Mouse (Mus musculus) cerebellum, adult 18-20 months (tissue): ENCODE measurements around the gene Epp13.
"Not testable (repeated sequence)": the region's sequence is repeated elsewhere in the genome, so short reads cannot be mapped to it uniquely, and the experiment has no call there.

ENCODE experiments used
- DNase-seq, 2 experiments: peaks; one replicate each; pipeline ENCODE4 v3.0.0; 2021

The Epp13 gene

GRCm38 (mm10) chr7:6252410-6252809 lies at the start of gene Epp13:
Epp13 (plus strand) TSS chr7:6252710.
- DNase-seq: no peak

GRCm38 (mm10) chr7:6204200-6204599 lies 48.3 kb upstream of the Epp13 start:
- DNase-seq: no peak

GRCm38 (mm10) chr7:6213144-6213543 lies 39.4 kb upstream of the Epp13 start:
- DNase-seq: peak; percentile 34 to 50

- DNase-seq: not testable (repeated sequence)
Observed at GRCm38 (mm10) chr7:6214691-6215090, 37.8 kb upstream of the Epp13 start.

GRCm38 (mm10) chr7:6220147-6220546 lies 32.4 kb upstream of the Epp13 start:
- no peak for DNase-seq

- no peak for DNase-seq
Observed at GRCm38 (mm10) chr7:6221978-6222377, 30.5 kb upstream of the Epp13 start, which contains the start of gene Zscan5b. Zscan5b (plus strand) TSS chr7:6222278.

GRCm38 (mm10) chr7:6228491-6228890 lies 24.0 kb upstream of the Epp13 start:
- peak; percentile 9 to 13 for DNase-seq

GRCm38 (mm10) chr7:6239787-6240186 lies 12.7 kb upstream of the Epp13 start:
- no peak for DNase-seq

- DNase-seq: peak; percentile 36 to 57
Observed at GRCm38 (mm10) chr7:6240841-6241425, 11.6 kb upstream of the Epp13 start.

GRCm38 (mm10) chr7:6244361-6245292 lies 7.9 kb upstream of the Epp13 start:
- DNase-seq: no peak

- no peak for DNase-seq
Observed at GRCm38 (mm10) chr7:6254451-6254850, 1.9 kb downstream of the Epp13 start.

GRCm38 (mm10) chr7:6257386-6257785 lies 4.9 kb downstream of the Epp13 start:
- no peak for DNase-seq

GRCm38 (mm10) chr7:6258232-6259220 lies 6.0 kb downstream of the Epp13 start:
- DNase-seq: no peak

- not testable (repeated sequence) for DNase-seq
Observed at GRCm38 (mm10) chr7:6260004-6260403, 7.5 kb downstream of the Epp13 start.

- DNase-seq: no peak
Observed at GRCm38 (mm10) chr7:6262120-6262519, 9.6 kb downstream of the Epp13 start.

- no peak for DNase-seq
Observed at GRCm38 (mm10) chr7:6262984-6263383, 10.5 kb downstream of the Epp13 start.

GRCm38 (mm10) chr7:6265695-6266094 lies 13.2 kb downstream of the Epp13 start:
- DNase-seq: no peak

- no peak for DNase-seq
Observed at GRCm38 (mm10) chr7:6277906-6278305, 25.4 kb downstream of the Epp13 start.

GRCm38 (mm10) chr7:6282749-6283148 lies 30.2 kb downstream of the Epp13 start:
- DNase-seq: peak; percentile 83 to 84

- peak; percentile 85 to 87 for DNase-seq
Observed at GRCm38 (mm10) chr7:6283451-6284075, 31.1 kb downstream of the Epp13 start.

- DNase-seq: peak in 1 of 2 experiments; percentile 24
Observed at GRCm38 (mm10) chr7:6284442-6285012, 32.0 kb downstream of the Epp13 start.

- peak in 1 of 2 experiments; percentile 19 for DNase-seq
Observed at GRCm38 (mm10) chr7:6285366-6285765, 32.9 kb downstream of the Epp13 start.
